Mouse (Mus musculus): ENCODE data around the gene Rcbtb1. TPM values are rescaled to one million over a fixed set of nuclear protein-coding genes. Genes with fewer than 3 reads are reported as not detected.

The Rcbtb1 gene
- total and polyA plus RNA-seq, 2 experiments: 25.5 to 39.0 TPM

GRCm38 (mm10) chr14:59209816-59210215, 8.8 kb downstream of the Rcbtb1 start:
- no peak overlapping the region for H3K27ac ChIP-seq (replicated peaks; ENCODE audit: insufficient read depth, low read depth, low read length)
- peaks cover 17% of the 10 kb centered on the region; the same call in 1 of the 2 replicates for H3K79me2 ChIP-seq (ENCODE audit: control insufficient read depth, insufficient read depth, low read length)
- peaks cover 23% of the 10 kb centered on the region for H3K36me3 ChIP-seq (ENCODE audit: control insufficient read depth, insufficient read depth, low read length)
- peaks cover 15% of the 10 kb centered on the region for H3K4me1 ChIP-seq (ENCODE audit: control insufficient read depth, insufficient read depth, low read length)
- TF ChIP-seq CTCF (IDR thresholded peaks at IDR 0.05; ENCODE audit: low read depth, low read length): no peak
- no peak for TF ChIP-seq POLR2A (IDR thresholded peaks at IDR 0.05; ENCODE audit: extremely low read depth, insufficient read depth, low read length)
- no peak overlapping the region for H3K9ac ChIP-seq (ENCODE audit: low read depth, low read length)
- H3K27me3 ChIP-seq (ENCODE audit: control insufficient read depth, insufficient read depth, low read length): no peaks in the 10 kb centered on the region
- DNase-seq (ENCODE audit: extremely low read depth, low read depth, low spot score): peak; percentile 43
- 42% methylated on average over 2 of the region's 2 CpGs for WGBS
- H3K4me3 ChIP-seq (ENCODE audit: insufficient read depth, low read depth, low read length): no peak overlapping the region

GRCm38 (mm10) chr14:59219241-59219640, 18.2 kb downstream of the Rcbtb1 start:
- H3K4me3 ChIP-seq (ENCODE audit: insufficient read depth, low read depth, low read length): no peak overlapping the region
- H3K9ac ChIP-seq (ENCODE audit: low read depth, low read length): no peak overlapping the region
- peaks cover 4% of the 10 kb centered on the region; the same call in 1 of the 2 replicates for H3K79me2 ChIP-seq (ENCODE audit: control insufficient read depth, insufficient read depth, low read length)
- DNase-seq (ENCODE audit: extremely low read depth, low read depth, low spot score): no peak
- H3K27me3 ChIP-seq (ENCODE audit: control insufficient read depth, insufficient read depth, low read length): no peaks in the 10 kb centered on the region
- H3K4me1 ChIP-seq (ENCODE audit: control insufficient read depth, insufficient read depth, low read length): peaks cover 6% of the 10 kb centered on the region; the same call in 1 of the 2 replicates
- no peak overlapping the region for H3K27ac ChIP-seq (replicated peaks; ENCODE audit: insufficient read depth, low read depth, low read length)
- WGBS: 55% methylated on average over 3 of the region's 3 CpGs
- no peak for TF ChIP-seq CTCF (IDR thresholded peaks at IDR 0.05; ENCODE audit: low read depth, low read length)
- no peak for TF ChIP-seq POLR2A (IDR thresholded peaks at IDR 0.05; ENCODE audit: extremely low read depth, insufficient read depth, low read length)
- peaks cover 41% of the 10 kb centered on the region for H3K36me3 ChIP-seq (ENCODE audit: control insufficient read depth, insufficient read depth, low read length)

- peak; percentile 63 for DNase-seq (ENCODE audit: extremely low read depth, low read depth, low spot score)
- H3K79me2 ChIP-seq (ENCODE audit: control insufficient read depth, insufficient read depth, low read length): no peaks in the 10 kb centered on the region
- no peak overlapping the region for H3K4me3 ChIP-seq (ENCODE audit: insufficient read depth, low read depth, low read length)
- no peak overlapping the region for H3K9ac ChIP-seq (ENCODE audit: low read depth, low read length)
- WGBS: 91% methylated on average over 11 of the region's 11 CpGs
- no peak overlapping the region for H3K27ac ChIP-seq (replicated peaks; ENCODE audit: insufficient read depth, low read depth, low read length)
- peaks cover 64% of the 10 kb centered on the region for H3K36me3 ChIP-seq (ENCODE audit: control insufficient read depth, insufficient read depth, low read length)
- TF ChIP-seq CTCF (IDR thresholded peaks at IDR 0.05; ENCODE audit: low read depth, low read length): peak; percentile 34
- TF ChIP-seq POLR2A (IDR thresholded peaks at IDR 0.05; ENCODE audit: extremely low read depth, insufficient read depth, low read length): no peak
- H3K4me1 ChIP-seq (ENCODE audit: control insufficient read depth, insufficient read depth, low read length): peaks cover 2% of the 10 kb centered on the region; the same call in 1 of the 2 replicates
- no peaks in the 10 kb centered on the region for H3K27me3 ChIP-seq (ENCODE audit: control insufficient read depth, insufficient read depth, low read length)
These were observed 25.2 kb downstream of the Rcbtb1 start for GRCm38 (mm10) chr14:59226240-59226639.

- Histone ChIP-seq H3K27me3 (ENCODE audit: control insufficient read depth, insufficient read depth, low read length) (no peaks in the 10 kb centered on the region), H3K79me2 (ENCODE audit: control insufficient read depth, insufficient read depth, low read length) (no peaks in the 10 kb centered on the region), H3K9ac (ENCODE audit: low read depth, low read length) (no peak overlapping the region), H3K36me3 (ENCODE audit: control insufficient read depth, insufficient read depth, low read length) (peaks cover 75% of the 10 kb centered on the region), H3K4me3 (ENCODE audit: insufficient read depth, low read depth, low read length) (no peak overlapping the region), H3K27ac (replicated peaks; ENCODE audit: insufficient read depth, low read depth, low read length) (no peak overlapping the region), H3K4me1 (ENCODE audit: control insufficient read depth, insufficient read depth, low read length) (peaks cover 5% of the 10 kb centered on the region)
- DNase-seq (ENCODE audit: extremely low read depth, low read depth, low spot score): no peak
- no peak for TF ChIP-seq CTCF (IDR thresholded peaks at IDR 0.05; ENCODE audit: low read depth, low read length)
- TF ChIP-seq POLR2A (IDR thresholded peaks at IDR 0.05; ENCODE audit: extremely low read depth, insufficient read depth, low read length): no peak
- 89% methylated on average over 3 of the region's 3 CpGs for WGBS
These were observed 28.8 kb downstream of the Rcbtb1 start for GRCm38 (mm10) chr14:59229822-59230221.

- WGBS: 90% methylated on average over 21 of the region's 21 CpGs
- TF ChIP-seq CTCF (IDR thresholded peaks at IDR 0.05; ENCODE audit: low read depth, low read length) (no peak), POLR2A (IDR thresholded peaks at IDR 0.05; ENCODE audit: extremely low read depth, insufficient read depth, low read length) (no peak)
- H3K4me1 ChIP-seq (ENCODE audit: control insufficient read depth, insufficient read depth, low read length): peaks cover 5% of the 10 kb centered on the region
- H3K27me3 ChIP-seq (ENCODE audit: control insufficient read depth, insufficient read depth, low read length): no peaks in the 10 kb centered on the region
- no peaks in the 10 kb centered on the region for H3K79me2 ChIP-seq (ENCODE audit: control insufficient read depth, insufficient read depth, low read length)
- H3K36me3 ChIP-seq (ENCODE audit: control insufficient read depth, insufficient read depth, low read length): peaks cover 76% of the 10 kb centered on the region
- H3K9ac ChIP-seq (ENCODE audit: low read depth, low read length): no peak overlapping the region
- H3K27ac ChIP-seq (replicated peaks; ENCODE audit: insufficient read depth, low read depth, low read length): no peak overlapping the region
- no peak overlapping the region for H3K4me3 ChIP-seq (ENCODE audit: insufficient read depth, low read depth, low read length)
- DNase-seq (ENCODE audit: extremely low read depth, low read depth, low spot score): no peak
These were observed 29.4 kb downstream of the Rcbtb1 start for GRCm38 (mm10) chr14:59230331-59230966.

DNA sequence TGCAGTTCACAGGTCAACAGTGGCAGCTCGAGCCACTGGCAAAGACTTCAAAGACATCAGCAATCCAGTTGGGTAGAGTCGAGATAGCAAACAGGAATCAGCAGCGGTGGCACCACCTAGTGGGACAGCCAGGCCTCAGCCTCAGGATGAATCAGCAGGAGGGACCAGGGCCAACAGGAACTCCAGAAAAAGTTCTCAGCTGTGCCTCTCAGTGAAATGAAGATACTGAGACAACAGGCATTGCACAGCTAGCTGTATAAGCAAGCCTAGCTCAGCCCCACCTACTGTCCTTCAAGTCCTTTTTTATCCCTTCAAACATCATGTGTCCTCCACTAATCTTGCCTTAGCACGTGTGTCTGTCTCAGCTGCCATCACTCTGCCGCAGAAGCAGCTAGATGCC, 31.0 kb downstream of the Rcbtb1 start:
- Histone ChIP-seq H3K4me1 (ENCODE audit: control insufficient read depth, insufficient read depth, low read length) (peaks cover 5% of the 10 kb centered on the region), H3K4me3 (ENCODE audit: insufficient read depth, low read depth, low read length) (no peak overlapping the region), H3K9ac (ENCODE audit: low read depth, low read length) (no peak overlapping the region), H3K36me3 (ENCODE audit: control insufficient read depth, insufficient read depth, low read length) (peaks cover 75% of the 10 kb centered on the region), H3K27me3 (ENCODE audit: control insufficient read depth, insufficient read depth, low read length) (no peaks in the 10 kb centered on the region), H3K79me2 (ENCODE audit: control insufficient read depth, insufficient read depth, low read length) (no peaks in the 10 kb centered on the region), H3K27ac (replicated peaks; ENCODE audit: insufficient read depth, low read depth, low read length) (peak overlapping the region; percentile 26)
- 27% methylated on average over 5 of the region's 5 CpGs for WGBS
- no peak for TF ChIP-seq POLR2A (IDR thresholded peaks at IDR 0.05; ENCODE audit: extremely low read depth, insufficient read depth, low read length)
- TF ChIP-seq CTCF (IDR thresholded peaks at IDR 0.05; ENCODE audit: low read depth, low read length): peak; percentile 91
- peak; percentile 92 for DNase-seq (ENCODE audit: extremely low read depth, low read depth, low spot score)
